Mouse (Mus musculus) ES-E14 (cell line): Measurements from ENCODE around the gene Arhgef10l.

Experiments
- MAFK ChIP-seq: IDR thresholded peaks from 2 replicates; pipeline ENCODE4 v1.6.1; 2014; ENCODE audit warnings: mild to moderate bottlenecking, low read depth, low read length, inconsistent platforms; ENCODE audit not compliant: insufficient read depth
- ZC3H11A ChIP-seq: IDR thresholded peaks from 2 replicates; pipeline ENCODE4 v1.6.1; 2012; ENCODE audit warnings: low read depth, mild to moderate bottlenecking, inconsistent platforms, low read length, borderline replicate concordance

- no peak for TF ChIP-seq ZC3H11A
- no peak for TF ChIP-seq MAFK
Measured at GRCm38 (mm10) chr4:140657681-140658575, 7.9 kb downstream of the Arhgef10l start.
